Mouse (Mus musculus) ES-Bruce4 (cell line): ENCODE measurements around the gene Ccdc191. TPM values are rescaled to one million over a fixed set of nuclear protein-coding genes. Genes with fewer than 3 reads are reported as not detected.
A peak's percentile ranks its signal among the peaks of the same experiment; 100 is the strongest.

Experiments
- H3K27ac ChIP-seq: 2 replicates; pipeline ENCODE4 v1.5.1; 2012; ENCODE audit warnings: low read length, inconsistent platforms; ENCODE audit not compliant: insufficient read depth
- H3K27me3 ChIP-seq: 2 replicates; pipeline ENCODE4 v1.6.1; 2012; ENCODE audit warnings: mild to moderate bottlenecking, low read length, inconsistent platforms; ENCODE audit not compliant: control insufficient read depth, poor library complexity, insufficient read depth, severe bottlenecking
- H3K36me3 ChIP-seq: 2 replicates; pipeline ENCODE4 v1.6.1; 2012; ENCODE audit warnings: inconsistent platforms, mild to moderate bottlenecking, low read length, moderate library complexity; ENCODE audit not compliant: control insufficient read depth, poor library complexity, insufficient read depth, severe bottlenecking
- H3K4me1 ChIP-seq: one replicate; pipeline ENCODE4 v1.8.1; 2011; ENCODE audit warnings: low read length; ENCODE audit not compliant: control insufficient read depth, insufficient read depth
- H3K4me3 ChIP-seq: 2 replicates; pipeline ENCODE4 v1.5.1; 2011; ENCODE audit warnings: low read depth, mild to moderate bottlenecking, low read length
- H3K9ac ChIP-seq: 2 replicates; pipeline ENCODE4 v1.6.1; 2012; ENCODE audit warnings: low read depth, mild to moderate bottlenecking, inconsistent platforms; ENCODE audit not compliant: poor library complexity, severe bottlenecking
- H3K9me3 ChIP-seq: replicated peaks from 2 replicates; pipeline ENCODE4 v1.6.1; 2012; ENCODE audit warnings: mild to moderate bottlenecking, low read length, inconsistent platforms; ENCODE audit not compliant: control insufficient read depth, poor library complexity, insufficient read depth, severe bottlenecking
- CTCF ChIP-seq: IDR thresholded peaks from one replicate; pipeline ENCODE4 v1.8.1; 2011; ENCODE audit warnings: low read depth, low read length
- EP300 ChIP-seq: IDR thresholded peaks from 2 replicates; pipeline ENCODE4 v1.6.1; 2011; ENCODE audit warnings: low read depth, low read length; ENCODE audit not compliant: insufficient read depth
- POLR2A ChIP-seq: IDR thresholded peaks from one replicate; pipeline ENCODE4 v1.8.1; 2011; ENCODE audit warnings: low read length; ENCODE audit not compliant: insufficient read depth
- polyA plus RNA-seq: library from polyadenylated mRNA; stranded (reverse); fragments of >200 nt; gene quantifications from 2 replicates; pipeline ENCODE4 v1.2.4, GENCODE M21; 2011; ENCODE audit warnings: low read depth; ENCODE audit not compliant: missing spikeins, insufficient read depth, insufficient read length

The Ccdc191 gene
- polyA plus RNA-seq, 1 experiment = 19.9 TPM

DNA sequence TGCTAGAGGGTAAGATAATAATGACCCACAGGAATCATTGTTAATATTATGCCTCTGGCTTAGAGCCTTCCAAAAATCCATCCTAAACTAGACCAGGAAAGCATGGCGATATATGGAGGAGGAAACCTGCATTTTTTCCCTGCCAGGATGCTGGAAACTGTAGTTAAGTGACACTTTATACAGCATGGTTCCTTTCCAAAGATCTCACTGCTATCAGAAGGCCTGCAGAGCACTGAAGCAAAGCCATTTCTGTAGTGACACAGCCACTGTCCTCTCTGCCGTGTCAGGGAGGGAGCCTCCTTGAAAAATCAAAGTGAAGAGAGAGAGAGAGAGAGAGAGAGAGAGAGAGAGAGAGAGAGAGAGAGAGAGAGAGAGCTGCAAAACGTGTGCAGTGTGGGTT is 33.0 kb downstream of the Ccdc191 start:
- H3K4me3 ChIP-seq = no peak overlapping the region
- no peaks in the 10 kb centered on the region for H3K27me3 ChIP-seq
- H3K9ac ChIP-seq = no peak overlapping the region
- no peak for TF ChIP-seq POLR2A
- TF ChIP-seq EP300 = no peak
- TF ChIP-seq CTCF = no peak
- no peak overlapping the region for H3K27ac ChIP-seq
- no peaks in the 10 kb centered on the region for H3K4me1 ChIP-seq
- H3K9me3 ChIP-seq = no peaks in the 10 kb centered on the region
- no peaks in the 10 kb centered on the region for H3K36me3 ChIP-seq

DNA sequence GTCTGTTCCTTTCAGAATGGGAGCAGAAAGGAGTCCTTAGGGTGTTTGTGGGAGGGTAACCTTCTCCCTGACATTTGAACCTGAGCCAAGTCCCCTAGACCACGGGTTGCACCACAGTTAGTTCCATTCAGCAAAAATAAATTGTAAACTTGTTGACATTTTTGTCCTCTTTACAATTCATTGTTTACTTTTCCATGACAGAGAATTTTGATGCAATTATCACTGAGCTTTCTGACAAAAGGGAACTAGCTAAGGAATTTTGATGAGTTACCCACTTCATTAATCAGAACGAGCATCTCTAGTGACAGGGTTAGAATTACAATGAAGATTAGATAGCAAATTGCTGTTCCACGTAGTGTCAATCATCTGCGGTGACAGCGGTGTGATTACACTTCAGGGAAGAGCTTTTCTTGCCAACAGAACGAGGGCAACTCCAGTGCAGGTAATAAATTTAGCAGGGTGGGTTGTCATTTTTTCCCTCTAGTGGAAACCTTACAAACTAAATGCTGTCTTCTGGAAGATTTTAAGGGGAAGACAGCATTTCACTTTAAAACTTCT is 35.5 kb downstream of the Ccdc191 start:
- Histone ChIP-seq H3K27ac (no peak overlapping the region), H3K36me3 (no peaks in the 10 kb centered on the region), H3K9me3 (no peaks in the 10 kb centered on the region), H3K27me3 (no peaks in the 10 kb centered on the region), H3K9ac (no peak overlapping the region), H3K4me1 (no peaks in the 10 kb centered on the region), H3K4me3 (no peak overlapping the region)
- TF ChIP-seq EP300 = no peak
- no peak for TF ChIP-seq CTCF
- no peak for TF ChIP-seq POLR2A

DNA sequence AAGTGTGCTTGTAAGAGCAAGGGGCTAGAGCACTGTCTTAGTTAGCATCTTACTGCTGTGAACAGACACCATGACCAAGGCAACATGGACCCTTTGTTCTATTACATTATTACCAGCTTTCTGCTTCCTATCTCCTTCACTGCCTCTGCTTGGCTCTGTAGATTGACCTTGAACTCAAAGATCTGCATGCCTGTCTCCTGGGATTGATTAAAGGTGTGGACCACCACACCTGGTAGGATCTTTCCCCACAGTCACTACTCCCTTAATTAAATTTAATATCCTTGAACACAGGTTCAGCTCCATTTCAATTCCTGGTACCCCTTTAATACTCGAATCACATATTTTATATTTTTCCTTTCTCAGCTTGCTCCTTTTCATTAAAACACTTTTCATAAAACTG is 36.2 kb downstream of the Ccdc191 start:
- H3K36me3 ChIP-seq = no peaks in the 10 kb centered on the region
- H3K9me3 ChIP-seq = no peaks in the 10 kb centered on the region
- no peaks in the 10 kb centered on the region for H3K4me1 ChIP-seq
- 0 out of 2 replicates have a peak overlapping the region, but pooled peaks have one; percentile 54 for H3K27ac ChIP-seq
- H3K9ac ChIP-seq = no peak overlapping the region
- no peak overlapping the region for H3K4me3 ChIP-seq
- TF ChIP-seq EP300 = no peak
- no peak for TF ChIP-seq POLR2A
- TF ChIP-seq CTCF = no peak
- no peaks in the 10 kb centered on the region for H3K27me3 ChIP-seq

- H3K9ac ChIP-seq = no peak within 1 kb of the TSS
- H3K4me1 ChIP-seq = no peaks in the 10 kb centered on the region
- no peaks in the 10 kb centered on the region for H3K27me3 ChIP-seq
- TF ChIP-seq CTCF (no peak), POLR2A (no peak), EP300 (no peak)
- H3K9me3 ChIP-seq = no peaks in the 10 kb centered on the region
- peak within 1 kb of the TSS; percentile 54; the same call in 1 of the 2 replicates for H3K27ac ChIP-seq
- H3K36me3 ChIP-seq = no peaks in the 10 kb centered on the region
- no peak within 1 kb of the TSS for H3K4me3 ChIP-seq
These were observed 36.8 kb downstream of the Ccdc191 start, which contains the start of gene Qtrt2 for GRCm38 (mm10) chr16:43926341-43926859. Gene Qtrt2 (minus strand): TSS chr16:43926809.

DNA sequence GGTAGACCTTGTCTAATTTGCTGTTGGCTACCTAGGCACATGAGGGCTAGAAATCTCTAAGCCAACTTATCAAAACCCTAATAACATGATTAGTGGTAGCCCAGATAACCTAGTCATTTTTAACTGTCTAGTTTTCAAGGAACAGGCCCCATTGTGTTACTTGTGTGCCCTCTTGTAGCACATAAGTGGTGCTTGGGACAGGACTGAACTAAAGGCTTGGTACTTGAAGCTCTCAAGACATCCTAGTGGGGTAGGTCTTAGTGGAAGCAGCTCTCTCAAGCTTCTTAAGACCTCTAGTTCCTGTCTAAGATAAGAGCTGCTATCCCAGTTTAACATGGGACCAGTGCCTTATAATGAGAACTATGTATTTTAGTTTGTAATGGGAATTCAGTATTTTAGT is 41.0 kb downstream of the Ccdc191 start:
- Histone ChIP-seq H3K27ac (no peak overlapping the region), H3K9me3 (no peaks in the 10 kb centered on the region), H3K4me1 (no peaks in the 10 kb centered on the region), H3K4me3 (no peak overlapping the region), H3K27me3 (no peaks in the 10 kb centered on the region), H3K9ac (no peak overlapping the region), H3K36me3 (no peaks in the 10 kb centered on the region)
- TF ChIP-seq CTCF = no peak

GRCm38 (mm10) chr16:43931502-43931901 is 41.9 kb downstream of the Ccdc191 start:
- no peaks in the 10 kb centered on the region for H3K27me3 ChIP-seq
- no peak overlapping the region for H3K4me3 ChIP-seq
- no peak overlapping the region for H3K27ac ChIP-seq
- H3K9me3 ChIP-seq = no peaks in the 10 kb centered on the region
- no peak overlapping the region for H3K9ac ChIP-seq
- H3K36me3 ChIP-seq = no peaks in the 10 kb centered on the region
- H3K4me1 ChIP-seq = no peaks in the 10 kb centered on the region
- TF ChIP-seq POLR2A = no peak
- TF ChIP-seq CTCF = no peak
- TF ChIP-seq EP300 = no peak
